Mouse (Mus musculus) CH12.LX (cell line): ENCODE measurements around the gene Mrtfb. TPM values are rescaled to one million over a fixed set of nuclear protein-coding genes. Genes with fewer than 3 reads are reported as not detected.

Experiments used
- DNase-seq: peaks from one replicate; pipeline ENCODE4 v3.0.0-alpha.2; 2013; ENCODE audit errors: extremely low read depth
- H3K27ac ChIP-seq: 2 replicates; pipeline ENCODE4 v1.5.1; 2012; ENCODE audit warnings: low read depth, mild to moderate bottlenecking, control low read depth, moderate library complexity; ENCODE audit not compliant: insufficient read depth
- H3K27me3 ChIP-seq: replicated peaks from 2 replicates; pipeline ENCODE3; 2012; ENCODE audit warnings: inconsistent platforms
- H3K36me3 ChIP-seq, 2 experiments: replicated peaks in 1 of 2; 2 replicates each; pipeline versions ENCODE3 to v1.6.1; 2012; ENCODE audit warnings: inconsistent platforms in 1 of 2, low read length in 1 of 2, mild to moderate bottlenecking in 1 of 2, mixed read lengths in 1 of 2, moderate library complexity in 1 of 2; ENCODE audit not compliant: control insufficient read depth in 1 of 2, insufficient read depth in 1 of 2
- H3K4me1 ChIP-seq, 2 experiments: 2 replicates each; pipeline ENCODE4 v1.6.1; 2012; ENCODE audit warnings: inconsistent platforms in 1 of 2, moderate library complexity in 1 of 2; ENCODE audit not compliant: insufficient read depth in 2 of 2, control insufficient read depth in 1 of 2
- H3K4me2 ChIP-seq: 2 replicates; pipeline ENCODE4 v1.6.1; 2012; ENCODE audit warnings: low read depth, mild to moderate bottlenecking, control low read depth; ENCODE audit not compliant: poor library complexity, insufficient read depth, severe bottlenecking
- H3K4me3 ChIP-seq, 3 experiments: fragments of 150-350 bp in 1 of 3; sonication (generic) in 1 of 3; replicated peaks in 1 of 3; 2 replicates each; pipeline versions ENCODE3 to v1.5.1; 2011 to 2012; ENCODE audit warnings: low read depth in 2 of 3, low read length in 2 of 3, mild to moderate bottlenecking in 2 of 3, moderate library complexity in 2 of 3, control low read depth in 1 of 3, improper control_type of control experiment in 1 of 3, inconsistent platforms in 1 of 3, mixed read lengths in 1 of 3; ENCODE audit not compliant: poor library complexity in 1 of 3
- H3K79me2 ChIP-seq: replicated peaks from 2 replicates; pipeline ENCODE4 v1.6.1; 2012; ENCODE audit warnings: mild to moderate bottlenecking, moderate library complexity; ENCODE audit not compliant: control insufficient read depth, poor library complexity, insufficient read depth, severe bottlenecking; ENCODE audit errors: extremely low read depth
- H3K9ac ChIP-seq: 2 replicates; pipeline ENCODE4 v1.6.1; 2012; ENCODE audit warnings: low read depth, mild to moderate bottlenecking, control low read depth, moderate library complexity; ENCODE audit not compliant: insufficient read depth
- H3K9me3 ChIP-seq: replicated peaks from 2 replicates; pipeline ENCODE3; 2012; ENCODE audit warnings: low read length, inconsistent platforms, mixed read lengths
- CHD1 ChIP-seq: IDR thresholded peaks from 2 replicates; pipeline ENCODE4 v1.6.1; 2012; ENCODE audit warnings: low read depth, low read length, improper control_type of control experiment, inconsistent platforms
- ELF1 ChIP-seq: IDR thresholded peaks from 2 replicates; pipeline ENCODE4 v1.6.1; 2014; ENCODE audit warnings: low read depth, mild to moderate bottlenecking, inconsistent platforms, low read length, improper control_type of control experiment
- EP300 ChIP-seq: IDR thresholded peaks from 2 replicates; pipeline ENCODE4 v1.6.1; 2011; ENCODE audit warnings: low read length, improper control_type of control experiment
- GABPA ChIP-seq: IDR thresholded peaks from 2 replicates; pipeline ENCODE4 v1.6.1; 2012; ENCODE audit warnings: low read depth, low read length, improper control_type of control experiment, inconsistent platforms; ENCODE audit not compliant: insufficient replicate concordance
- HCFC1 ChIP-seq: IDR thresholded peaks from 2 replicates; pipeline ENCODE4 v1.6.1; 2012; ENCODE audit warnings: low read depth, mild to moderate bottlenecking, inconsistent platforms, low read length, improper control_type of control experiment
- IRF4 ChIP-seq: IDR thresholded peaks from 2 replicates; pipeline ENCODE4 v1.6.1; 2014; ENCODE audit warnings: low read depth, mild to moderate bottlenecking, inconsistent platforms, low read length, improper control_type of control experiment
- JUND ChIP-seq: conservative IDR thresholded peaks from 2 replicates; pipeline ENCODE4 v1.6.1; 2011; ENCODE audit warnings: low read depth, low read length, improper control_type of control experiment
- MAFK ChIP-seq: IDR thresholded peaks from 2 replicates; pipeline ENCODE4 v1.6.1; 2011; ENCODE audit warnings: low read length, improper control_type of control experiment; ENCODE audit not compliant: insufficient replicate concordance
- MAX ChIP-seq: IDR thresholded peaks from 2 replicates; pipeline ENCODE4 v1.6.1; 2011; ENCODE audit warnings: low read length, improper control_type of control experiment
- MAZ ChIP-seq: IDR thresholded peaks from 2 replicates; pipeline ENCODE4 v1.6.1; 2012; ENCODE audit warnings: low read depth, mild to moderate bottlenecking, inconsistent platforms, low read length, improper control_type of control experiment, moderate library complexity
- MXI1 ChIP-seq: IDR thresholded peaks from 2 replicates; pipeline ENCODE4 v1.6.1; 2011; ENCODE audit warnings: mild to moderate bottlenecking, low read depth, low read length, improper control_type of control experiment
- NRF1 ChIP-seq: IDR thresholded peaks from 2 replicates; pipeline ENCODE4 v1.6.1; 2014; ENCODE audit warnings: low read depth, mild to moderate bottlenecking, inconsistent platforms, low read length, improper control_type of control experiment, moderate library complexity
- PAX5 ChIP-seq: IDR thresholded peaks from 2 replicates; pipeline ENCODE4 v1.6.1; 2012; ENCODE audit warnings: low read length, inconsistent platforms, mixed read lengths
- POLR2A ChIP-seq: IDR thresholded peaks from 2 replicates; pipeline ENCODE4 v1.6.1; 2011; ENCODE audit warnings: low read depth, mild to moderate bottlenecking, improper control_type of control experiment, low read length
- POLR2AphosphoS2 ChIP-seq: IDR thresholded peaks from 2 replicates; pipeline ENCODE4 v1.6.1; 2011; ENCODE audit warnings: low read depth, low read length, improper control_type of control experiment
- RCOR1 ChIP-seq: conservative IDR thresholded peaks from 2 replicates; pipeline ENCODE4 v1.6.1; 2012; ENCODE audit warnings: low read depth, mild to moderate bottlenecking, inconsistent platforms, low read length, improper control_type of control experiment
- SIN3A ChIP-seq: IDR thresholded peaks from 2 replicates; pipeline ENCODE4 v1.6.1; 2012; ENCODE audit warnings: low read length, improper control_type of control experiment, inconsistent platforms
- TBP ChIP-seq: conservative IDR thresholded peaks from 2 replicates; pipeline ENCODE4 v1.6.1; 2011; ENCODE audit warnings: low read depth, low read length, improper control_type of control experiment
- UBTF ChIP-seq: IDR thresholded peaks from 2 replicates; pipeline ENCODE4 v1.6.1; 2012; ENCODE audit warnings: low read depth, mild to moderate bottlenecking, inconsistent platforms, low read length, improper control_type of control experiment, moderate library complexity
- ZKSCAN1 ChIP-seq: IDR thresholded peaks from 2 replicates; pipeline ENCODE4 v1.6.1; 2012; ENCODE audit warnings: low read depth, inconsistent platforms, low read length, improper control_type of control experiment, borderline replicate concordance
- dilution Hi-C: fragments of 300-500 bp; cut with MboI; formaldehyde crosslinking; loops from 2 replicates; pipeline ENCODE4 v1.14.3; 2020; ENCODE audit warnings: low sequenced_read_pairs; ENCODE audit not compliant: extremely low pct_unique_long_range_greater_than_20kb, extremely low pct_ligation_motif_present
- in situ Hi-C: fragments of 300-500 bp; cut with MboI; formaldehyde crosslinking; loops from 3 replicates; pipeline ENCODE4 v1.14.3; 2019; ENCODE audit warnings: low sequenced_read_pairs, low pct_ligation_motif_present, low pct_unique_long_range_greater_than_20kb, mixed read lengths
- polyA plus RNA-seq: library from polyadenylated mRNA; unstranded; fragments of >175 nt; gene quantifications from 2 replicates; pipeline ENCODE4 v1.2.1, GENCODE M21; 2012; ENCODE audit warnings: low read depth; ENCODE audit not compliant: insufficient read length
- total RNA-seq, 2 experiments: library from RNA; depleted of rRNA; stranded (reverse); fragments of 300-350 nt in 1 of 2; fragments of >200 nt in 1 of 2; gene quantifications; 2 replicates each; pipeline ENCODE4 v1.2.3; 2012 to 2014

Mrtfb gene
- total and polyA plus RNA-seq, 3 experiments = 3.2 to 9.4 (median 4.4) TPM

- Histone ChIP-seq H3K4me2 (no peak overlapping the region), H3K4me1 (no peaks in the 10 kb centered on the region), H3K27me3 (no peaks in the 10 kb centered on the region), H3K79me2 (no peaks in the 10 kb centered on the region), H3K4me3 (no peak overlapping the region), H3K36me3 (peaks cover 0 to 15% of the 10 kb centered on the region in 2 experiments), H3K9me3 (no peaks in the 10 kb centered on the region), H3K27ac (no peak overlapping the region), H3K9ac (no peak overlapping the region)
- in situ Hi-C loops = no loop called here
- TF ChIP-seq NRF1 (no peak), MAZ (no peak), MAX (no peak), PAX5 (no peak), MXI1 (no peak), ZKSCAN1 (no peak), IRF4 (no peak), JUND (no peak), ELF1 (no peak), TBP (no peak), RCOR1 (no peak), POLR2AphosphoS2 (no peak), CHD1 (no peak)
- no peak for DNase-seq
- dilution Hi-C loops = no loop called here
Observed at GRCm38 (mm10) chr16:13366802-13367465, 110.7 kb downstream of the Mrtfb start.

GRCm38 (mm10) chr16:13367466-13367856, 111.2 kb downstream of the Mrtfb start:
- no peak for DNase-seq
- Histone ChIP-seq H3K9me3 (no peaks in the 10 kb centered on the region), H3K4me2 (no peak overlapping the region), H3K27ac (no peak overlapping the region), H3K4me3 (no peak overlapping the region), H3K9ac (no peak overlapping the region), H3K27me3 (no peaks in the 10 kb centered on the region), H3K79me2 (no peaks in the 10 kb centered on the region), H3K36me3 (peaks cover 0 to 15% of the 10 kb centered on the region in 2 experiments), H3K4me1 (no peaks in the 10 kb centered on the region)
- TF ChIP-seq HCFC1 (no peak), POLR2A (no peak)
- dilution Hi-C loops = no loop called here
- in situ Hi-C loops = no loop called here

- Histone ChIP-seq H3K27me3 (no peaks in the 10 kb centered on the region), H3K4me2 (no peak overlapping the region), H3K36me3 (peaks cover 0 to 22% of the 10 kb centered on the region in 2 experiments), H3K9me3 (no peaks in the 10 kb centered on the region), H3K79me2 (no peaks in the 10 kb centered on the region), H3K9ac (no peak overlapping the region), H3K27ac (no peak overlapping the region), H3K4me1 (no peaks in the 10 kb centered on the region), H3K4me3 (no peak overlapping the region)
- dilution Hi-C loops = no loop called here
- TF ChIP-seq POLR2A (no peak), PAX5 (no peak), UBTF (no peak), MAFK (no peak), EP300 (no peak), GABPA (no peak), SIN3A (no peak), ELF1 (no peak)
- DNase-seq = no peak
- in situ Hi-C loops = no loop called here
Observed at GRCm38 (mm10) chr16:13368645-13369044, 112.4 kb downstream of the Mrtfb start.
